Mouse (Mus musculus) erythroblast, embryonic 14.5 days (primary cell): ENCODE measurements around the gene Zfp54. TPM values are rescaled to one million over a fixed set of nuclear protein-coding genes. Genes with fewer than 3 reads are reported as not detected.
"Not testable (repeated sequence)": the region's sequence is repeated elsewhere in the genome, so short reads cannot be mapped to it uniquely, and the experiment has no call there.

Experiments used
- H3K27me3 ChIP-seq: 2 replicates; pipeline ENCODE4 v1.6.1; 2012; ENCODE audit warnings: inconsistent platforms; ENCODE audit not compliant: control insufficient read depth
- H3K36me3 ChIP-seq: 2 replicates; pipeline ENCODE4 v1.6.1; 2012; ENCODE audit warnings: mild to moderate bottlenecking, inconsistent platforms; ENCODE audit not compliant: control insufficient read depth
- H3K4me1 ChIP-seq: 2 replicates; pipeline ENCODE4 v1.6.1; 2012; ENCODE audit warnings: inconsistent platforms; ENCODE audit not compliant: control insufficient read depth
- H3K4me3 ChIP-seq: replicated peaks from 2 replicates; pipeline ENCODE3; 2012; ENCODE audit warnings: moderate library complexity, mild to moderate bottlenecking, inconsistent platforms
- H3K9me3 ChIP-seq: 2 replicates; pipeline ENCODE4 v1.6.1; 2012; ENCODE audit warnings: low read length, inconsistent platforms, mixed read lengths; ENCODE audit not compliant: control insufficient read depth
- GATA1 ChIP-seq: IDR thresholded peaks from 2 replicates; pipeline ENCODE4 v1.6.1; 2012; ENCODE audit warnings: low read length, inconsistent platforms, mixed read lengths
- TAL1 ChIP-seq: IDR thresholded peaks from 3 replicates; pipeline ENCODE4 v1.6.1; 2012; ENCODE audit warnings: low read length, inconsistent platforms, mixed read lengths
- polyA plus RNA-seq: library from polyadenylated mRNA; stranded (reverse); fragments of >175 nt; gene quantifications from 2 replicates; pipeline ENCODE4 v1.2.3, GENCODE M21; 2012

Gene Zfp54
- polyA plus RNA-seq, 1 experiment: not detected

GRCm38 (mm10) chr17:21472032-21472652, 49.1 kb downstream of the Zfp54 start:
- Histone ChIP-seq H3K27me3 (no peaks in the 10 kb centered on the region), H3K4me3 (no peak overlapping the region), H3K9me3 (no peaks in the 10 kb centered on the region), H3K4me1 (peaks cover 32% of the 10 kb centered on the region), H3K36me3 (no peaks in the 10 kb centered on the region)
- no peak for TF ChIP-seq TAL1
- no peak for TF ChIP-seq GATA1

GRCm38 (mm10) chr17:21472653-21473307, 49.8 kb downstream of the Zfp54 start:
- H3K27me3 ChIP-seq: no peaks in the 10 kb centered on the region
- H3K9me3 ChIP-seq: no peaks in the 10 kb centered on the region
- H3K4me3 ChIP-seq: no peak overlapping the region
- peak; percentile 22; the same call in 1 of the 3 replicates for TF ChIP-seq TAL1
- 0 out of 2 replicates have a peak, but pooled peaks have one; percentile 8 for TF ChIP-seq GATA1
- no peaks in the 10 kb centered on the region for H3K36me3 ChIP-seq
- peaks cover 32% of the 10 kb centered on the region for H3K4me1 ChIP-seq

- Histone ChIP-seq H3K36me3 (no peaks in the 10 kb centered on the region), H3K4me1 (peaks cover 32% of the 10 kb centered on the region), H3K27me3 (no peaks in the 10 kb centered on the region), H3K4me3 (no peak overlapping the region), H3K9me3 (no peaks in the 10 kb centered on the region)
- TF ChIP-seq TAL1: no peak
- no peak for TF ChIP-seq GATA1
Observed at GRCm38 (mm10) chr17:21473362-21474190, 50.5 kb downstream of the Zfp54 start.

- not testable (repeated sequence) for H3K4me3 ChIP-seq, H3K27me3 ChIP-seq, H3K9me3 ChIP-seq, H3K36me3 ChIP-seq
- peaks cover 32% of the 10 kb centered on the region for H3K4me1 ChIP-seq
Observed at GRCm38 (mm10) chr17:21474729-21475128, 51.7 kb downstream of the Zfp54 start.

- not testable (repeated sequence) for H3K36me3 ChIP-seq, H3K4me3 ChIP-seq, H3K9me3 ChIP-seq, H3K27me3 ChIP-seq
- peaks cover 32% of the 10 kb centered on the region for H3K4me1 ChIP-seq
Observed at GRCm38 (mm10) chr17:21475290-21475689, 52.3 kb downstream of the Zfp54 start.

- not testable (repeated sequence) for H3K9me3 ChIP-seq, H3K36me3 ChIP-seq, H3K4me3 ChIP-seq, H3K27me3 ChIP-seq
- H3K4me1 ChIP-seq: peaks cover 29% of the 10 kb centered on the region
Observed at GRCm38 (mm10) chr17:21476351-21476750, 53.3 kb downstream of the Zfp54 start.

- not testable (repeated sequence) for H3K4me3 ChIP-seq, H3K27me3 ChIP-seq, H3K36me3 ChIP-seq, H3K9me3 ChIP-seq
- peaks cover 11% of the 10 kb centered on the region for H3K4me1 ChIP-seq
Observed at GRCm38 (mm10) chr17:21478103-21478777, 55.2 kb downstream of the Zfp54 start.

Other genes starting within 250 kb of the Zfp54 start
- gene Vmn1r234, start 197.1 kb upstream of the Zfp54 start, polyA plus RNA-seq: 0.01 TPM in 2 replicates
- gene Vmn1r235, start 166.8 kb upstream of the Zfp54 start, polyA plus RNA-seq: 0.04 TPM in 1 of 2 replicates, not detected in the other
- not detected in 2 replicates for gene Vmn1r236, start 140.3 kb upstream of the Zfp54 start, polyA plus RNA-seq
- gene Vmn1r237, start 111.4 kb upstream of the Zfp54 start, polyA plus RNA-seq: not detected in 2 replicates
- gene Zfp677, start 39.5 kb upstream of the Zfp54 start, polyA plus RNA-seq: not detected in 2 replicates
- 0.03 and 0.04 TPM in 2 replicates for gene Zfp51, start 27.1 kb downstream of the Zfp54 start, polyA plus RNA-seq
- 0.05 and 0.13 TPM in 2 replicates for gene Zfp53, start 65.8 kb downstream of the Zfp54 start, polyA plus RNA-seq
- gene Zfp52, start 112.3 kb downstream of the Zfp54 start, polyA plus RNA-seq: 0.01 TPM in 1 of 2 replicates, not detected in the other
- gene Zfp948, start 143.8 kb downstream of the Zfp54 start, polyA plus RNA-seq: 0.09 and 0.14 TPM in 2 replicates
- gene Zfp983, start 227.4 kb downstream of the Zfp54 start, polyA plus RNA-seq: 0.05 and 0.10 TPM in 2 replicates